Mouse (Mus musculus): ENCODE data around the gene Ski.

Ski gene

GRCm38 (mm10) chr4:155215773-155216630, 6.4 kb downstream of the Ski start:
- in situ Hi-C loops (cut with MboI; ENCODE audit: low sequenced_read_pairs): no loop called here

DNA sequence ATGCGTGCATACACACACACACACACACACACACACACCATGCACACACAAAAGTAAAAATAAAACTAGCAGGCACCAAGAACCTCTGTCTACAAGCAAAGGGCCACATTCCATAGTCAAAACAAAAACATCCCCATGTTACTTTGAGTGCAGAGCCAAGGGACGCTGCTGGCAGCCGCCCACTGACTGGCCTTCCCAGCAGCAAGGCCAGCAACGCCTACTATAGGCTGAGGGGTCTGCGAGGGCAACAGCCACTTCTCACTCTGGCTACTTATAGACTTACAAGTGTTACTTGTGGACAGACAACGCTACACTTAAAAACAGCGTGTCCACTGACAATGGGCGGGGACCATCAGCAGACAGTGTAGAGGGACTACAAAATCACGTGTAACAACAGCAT, 7.2 kb downstream of the Ski start:
- in situ Hi-C loops (cut with MboI; ENCODE audit: low sequenced_read_pairs): no loop called here

DNA sequence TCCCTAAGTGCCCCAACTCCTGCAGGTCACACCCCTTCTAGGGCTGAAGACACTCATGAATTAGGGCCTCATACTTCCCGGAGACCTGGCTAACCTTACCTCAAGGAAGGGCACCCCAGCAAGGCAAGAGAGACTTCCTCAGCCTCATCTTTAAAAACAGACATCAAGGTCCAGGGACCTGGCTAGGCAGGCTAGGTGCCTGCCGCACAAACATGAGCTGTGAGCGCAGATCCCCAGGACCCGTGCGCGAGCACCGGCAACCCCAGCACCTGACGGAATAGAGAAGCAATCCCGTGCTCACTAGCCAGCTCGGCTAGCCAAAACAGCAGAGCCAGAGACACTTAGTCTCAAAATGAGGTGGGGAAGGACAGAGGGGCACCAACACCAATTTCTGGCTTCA, 7.6 kb downstream of the Ski start:
- in situ Hi-C loops (cut with MboI; ENCODE audit: low sequenced_read_pairs): no loop called here

DNA sequence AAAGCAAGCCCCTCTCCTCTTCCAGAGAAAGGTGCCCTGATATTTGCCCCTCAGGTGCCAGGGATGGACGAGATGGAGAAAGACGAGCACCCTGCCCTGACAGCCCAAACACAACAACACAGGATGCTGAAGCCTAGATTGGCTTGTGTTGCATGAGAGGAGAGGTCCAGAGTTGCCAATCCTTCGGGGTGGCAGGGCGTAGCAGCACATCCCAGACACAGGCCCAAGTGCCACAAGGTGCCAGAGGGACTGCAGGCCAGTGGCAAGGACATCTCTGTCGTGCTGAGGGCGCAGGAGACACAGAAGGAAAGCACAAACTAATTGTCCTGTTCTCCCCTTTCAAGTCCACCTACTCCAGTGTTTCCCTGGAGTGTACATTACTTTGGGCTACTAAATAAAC, 8.2 kb downstream of the Ski start:
- in situ Hi-C loops (cut with MboI; ENCODE audit: low sequenced_read_pairs): no loop called here

DNA sequence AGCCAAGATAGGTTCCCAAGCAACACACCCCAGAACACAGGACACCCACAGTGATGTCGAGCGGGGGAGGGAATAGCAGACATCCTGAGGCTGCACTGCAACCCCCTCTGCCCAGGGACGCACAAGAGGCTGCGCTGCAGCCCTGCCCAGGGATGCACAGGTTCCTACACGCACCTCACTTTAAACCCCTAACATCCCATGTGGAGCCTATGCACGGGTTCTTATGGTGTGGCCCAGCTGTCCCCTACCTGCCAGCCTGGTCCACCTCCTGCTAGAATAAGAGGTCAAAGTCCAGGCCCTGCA, 8.7 kb downstream of the Ski start:
- in situ Hi-C loops (cut with MboI; ENCODE audit: low sequenced_read_pairs): no loop called here

DNA sequence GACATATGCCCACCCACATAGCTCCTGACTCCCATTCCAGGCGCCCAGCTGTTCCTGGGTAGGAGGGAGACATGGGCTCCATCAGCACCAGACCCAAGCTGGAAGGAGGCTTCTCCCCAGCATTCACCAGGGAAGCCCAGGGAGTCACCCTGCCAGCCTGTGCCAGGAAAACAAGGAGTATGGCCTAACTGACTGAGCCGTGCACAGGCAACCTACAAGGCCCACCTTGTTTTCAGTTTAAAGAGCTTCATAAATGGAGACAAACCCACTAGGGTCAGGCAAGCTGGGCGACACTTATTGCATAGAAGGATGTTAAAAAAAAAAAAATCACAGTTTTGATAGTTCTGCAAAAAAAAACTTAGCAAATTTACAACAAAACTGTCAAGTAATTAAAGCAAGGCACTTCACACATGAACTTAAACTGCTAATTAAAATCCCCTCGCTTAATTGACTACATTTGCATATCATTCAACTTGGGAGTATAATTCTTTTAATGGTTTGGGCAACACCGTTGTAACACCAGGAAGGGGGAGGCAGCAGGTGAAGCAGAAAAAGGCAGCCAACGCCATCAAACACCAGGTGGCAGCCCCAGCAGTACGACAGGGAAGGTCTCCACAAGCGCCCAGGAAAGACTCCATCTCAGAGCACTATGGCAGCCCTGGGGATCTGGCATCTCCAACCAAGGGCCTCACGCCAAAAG, 9.2 kb downstream of the Ski start:
- in situ Hi-C loops (cut with MboI; ENCODE audit: low sequenced_read_pairs): no loop called here

- in situ Hi-C loops (cut with MboI; ENCODE audit: low sequenced_read_pairs): no loop called here
Measured at GRCm38 (mm10) chr4:155209494-155209893, 12.9 kb downstream of the Ski start.

DNA sequence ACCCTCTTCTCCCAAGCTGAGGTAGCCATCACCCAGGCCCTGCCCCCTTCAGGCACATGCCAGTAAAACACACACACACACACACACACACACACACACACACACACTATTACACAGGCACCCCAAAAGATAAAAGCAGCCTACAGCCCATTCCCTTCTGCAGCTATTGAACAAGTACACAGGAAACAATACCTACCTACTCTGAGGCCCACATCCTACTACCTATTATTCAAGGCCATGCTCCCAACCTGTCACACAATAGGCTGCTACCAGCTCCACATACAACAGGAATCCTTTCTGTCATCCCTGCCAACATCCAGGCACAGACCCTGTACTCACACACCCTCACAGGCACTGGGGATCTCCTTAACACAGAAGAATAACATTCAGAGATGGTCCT, 13.3 kb downstream of the Ski start:
- in situ Hi-C loops (cut with MboI; ENCODE audit: low sequenced_read_pairs): no loop called here

GRCm38 (mm10) chr4:155208613-155209012, 13.8 kb downstream of the Ski start:
- in situ Hi-C loops (cut with MboI; ENCODE audit: low sequenced_read_pairs): no loop called here

GRCm38 (mm10) chr4:155207841-155208240, 14.6 kb downstream of the Ski start:
- in situ Hi-C loops (cut with MboI; ENCODE audit: low sequenced_read_pairs): no loop called here

DNA sequence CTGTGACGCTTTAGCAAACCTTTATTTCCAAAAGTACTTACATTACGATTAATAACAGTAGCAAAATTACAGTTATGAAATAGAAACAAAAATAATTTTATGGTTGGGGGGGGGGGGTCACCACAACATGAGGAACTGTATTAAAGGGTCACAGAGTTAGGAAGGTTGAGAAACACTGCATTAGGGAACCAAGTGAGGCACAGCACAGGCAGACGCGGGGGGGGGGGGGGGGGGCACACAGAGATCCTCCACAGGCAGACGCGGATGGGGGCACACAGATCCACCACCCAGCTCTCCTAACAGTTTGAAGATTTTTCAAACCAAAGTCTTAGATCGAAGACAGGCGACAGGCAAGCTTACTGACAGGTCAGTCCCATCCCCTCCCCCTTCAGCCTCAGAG, 15.9 kb downstream of the Ski start:
- in situ Hi-C loops (cut with MboI; ENCODE audit: low sequenced_read_pairs): no loop called here

DNA sequence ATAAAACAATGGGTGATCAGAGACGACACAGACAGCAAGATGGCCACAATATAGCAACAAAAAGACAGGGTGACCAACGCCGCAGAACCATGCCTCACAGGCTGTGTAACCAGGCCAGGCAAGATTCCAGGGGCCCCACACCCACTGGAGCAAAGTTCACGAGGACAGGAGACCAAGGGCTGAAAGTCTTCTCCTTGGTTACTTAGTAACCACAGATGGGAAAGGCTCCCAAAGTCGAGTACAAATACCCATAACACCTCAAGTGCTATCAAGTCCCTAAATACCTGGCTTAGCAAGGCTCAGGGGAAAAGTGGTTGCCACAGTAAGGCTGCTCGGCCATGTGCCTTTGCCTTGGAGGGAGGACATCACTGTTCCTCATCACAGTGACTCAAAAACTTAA, 16.5 kb downstream of the Ski start:
- in situ Hi-C loops (cut with MboI; ENCODE audit: low sequenced_read_pairs): no loop called here

DNA sequence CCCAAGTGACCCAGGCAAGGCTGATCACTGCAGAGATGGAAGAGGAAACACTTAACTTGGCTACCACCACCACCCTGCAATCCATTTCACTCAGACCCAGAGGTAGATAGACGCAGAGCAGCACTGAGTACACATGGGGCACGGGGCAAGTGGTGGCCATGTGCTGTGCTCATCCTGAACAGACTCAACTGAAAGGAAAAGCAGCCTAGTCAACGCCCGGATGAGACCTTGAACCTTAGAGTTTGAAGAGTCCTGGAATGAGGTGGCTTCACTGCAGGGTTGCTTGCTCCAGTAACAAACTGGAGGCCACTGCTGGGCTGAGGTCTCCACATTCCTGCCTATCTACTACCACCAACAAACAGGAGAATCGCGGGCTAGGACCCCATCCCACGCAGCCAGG, 20.6 kb downstream of the Ski start:
- in situ Hi-C loops (cut with MboI; ENCODE audit: low sequenced_read_pairs): no loop called here

DNA sequence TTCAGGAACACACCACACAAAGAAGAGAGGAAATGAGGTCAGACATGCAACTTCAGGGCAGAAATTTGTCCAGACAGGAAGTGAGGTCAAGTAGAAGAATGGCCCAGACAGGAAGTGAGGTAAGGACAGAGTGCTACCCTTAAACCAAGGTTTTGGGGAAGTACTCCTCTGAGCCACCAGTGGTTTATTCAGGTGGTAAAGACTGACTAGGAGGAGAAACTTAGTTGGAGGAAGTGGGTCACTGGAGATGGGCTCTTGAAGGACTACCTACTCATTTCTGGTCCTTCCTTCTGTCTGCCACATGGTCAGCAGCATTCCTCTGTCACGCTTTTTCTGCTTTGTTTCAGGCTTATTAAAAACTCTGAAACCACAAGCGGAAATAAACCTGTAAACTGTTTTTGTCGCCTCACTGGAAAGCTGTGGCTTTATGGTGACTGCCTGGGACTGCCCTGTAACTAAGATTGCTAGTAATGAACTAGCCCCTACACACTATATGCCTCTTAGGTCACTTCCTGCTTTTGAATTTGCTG, 21.5 kb downstream of the Ski start:
- in situ Hi-C loops (cut with MboI; ENCODE audit: low sequenced_read_pairs): no loop called here

DNA sequence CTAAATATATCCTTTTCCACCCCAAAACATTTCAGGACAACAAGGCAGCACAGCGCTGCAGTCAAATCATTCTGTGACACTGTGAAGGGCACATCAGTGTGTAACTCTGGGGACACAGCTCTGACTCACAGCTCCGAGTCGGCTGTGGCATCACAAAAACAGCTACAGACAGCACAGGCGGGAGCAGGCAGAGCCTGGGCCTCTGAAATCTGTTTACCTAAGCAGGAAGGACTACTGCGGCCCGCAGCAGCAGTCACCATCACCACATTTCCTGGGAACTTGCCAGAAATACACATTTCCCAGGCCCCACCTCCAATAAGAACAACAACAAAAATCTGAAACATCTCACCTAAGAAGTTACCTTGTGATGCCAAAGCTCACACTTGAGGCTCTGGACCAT, 24.7 kb downstream of the Ski start:
- in situ Hi-C loops (cut with MboI; ENCODE audit: low sequenced_read_pairs): no loop called here

- in situ Hi-C loops (cut with MboI; ENCODE audit: low sequenced_read_pairs): no loop called here
Measured at GRCm38 (mm10) chr4:155195204-155195603, 27.2 kb downstream of the Ski start.

GRCm38 (mm10) chr4:155190275-155190674, 32.1 kb downstream of the Ski start:
- in situ Hi-C loops (cut with MboI; ENCODE audit: low sequenced_read_pairs): no loop called here

GRCm38 (mm10) chr4:155189711-155190139, 32.7 kb downstream of the Ski start:
- in situ Hi-C loops (cut with MboI; ENCODE audit: low sequenced_read_pairs): no loop called here

DNA sequence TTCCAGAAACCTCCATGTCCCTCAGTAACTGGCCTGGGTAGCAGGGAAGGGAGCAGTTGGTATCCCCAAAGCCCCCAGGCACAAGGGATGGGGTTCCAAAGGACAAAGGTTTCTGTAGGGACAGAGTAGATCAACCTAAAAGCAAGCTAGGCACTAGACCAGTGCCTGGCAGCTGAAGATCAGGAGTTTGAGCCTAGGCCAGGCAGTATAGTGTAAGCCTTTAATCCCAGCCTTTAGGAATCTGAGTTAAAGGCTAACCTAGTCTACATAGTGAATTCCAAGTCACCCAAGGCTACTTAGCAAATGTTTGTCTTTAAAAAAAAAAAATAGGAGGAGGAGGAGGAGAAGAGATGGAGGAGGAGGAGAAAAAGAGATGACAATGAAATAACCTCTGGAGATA, 33.6 kb downstream of the Ski start:
- in situ Hi-C loops (cut with MboI; ENCODE audit: low sequenced_read_pairs): no loop called here

DNA sequence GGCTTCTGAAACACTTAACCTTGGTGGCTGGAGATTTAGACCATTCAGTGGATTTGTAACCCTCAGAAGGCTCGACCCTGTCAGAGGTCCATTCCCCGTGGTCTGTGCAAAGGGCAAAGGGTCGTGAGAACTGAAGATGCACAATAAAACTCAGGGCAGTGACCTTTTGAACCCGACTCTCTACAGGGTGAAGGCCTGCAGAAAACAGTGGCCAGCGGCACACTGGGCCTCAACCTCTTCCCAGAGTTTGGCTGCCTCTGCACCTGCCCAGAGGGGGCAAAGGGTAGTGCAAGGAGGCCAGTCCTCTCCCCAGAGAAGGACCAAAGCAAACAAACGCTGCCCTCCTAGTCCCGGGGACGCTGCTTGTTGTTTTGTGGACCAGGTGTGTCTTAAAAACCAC, 34.1 kb downstream of the Ski start:
- in situ Hi-C loops (cut with MboI; ENCODE audit: low sequenced_read_pairs): no loop called here

GRCm38 (mm10) chr4:155187192-155187674, 35.2 kb downstream of the Ski start:
- in situ Hi-C loops (cut with MboI; ENCODE audit: low sequenced_read_pairs): no loop called here

DNA sequence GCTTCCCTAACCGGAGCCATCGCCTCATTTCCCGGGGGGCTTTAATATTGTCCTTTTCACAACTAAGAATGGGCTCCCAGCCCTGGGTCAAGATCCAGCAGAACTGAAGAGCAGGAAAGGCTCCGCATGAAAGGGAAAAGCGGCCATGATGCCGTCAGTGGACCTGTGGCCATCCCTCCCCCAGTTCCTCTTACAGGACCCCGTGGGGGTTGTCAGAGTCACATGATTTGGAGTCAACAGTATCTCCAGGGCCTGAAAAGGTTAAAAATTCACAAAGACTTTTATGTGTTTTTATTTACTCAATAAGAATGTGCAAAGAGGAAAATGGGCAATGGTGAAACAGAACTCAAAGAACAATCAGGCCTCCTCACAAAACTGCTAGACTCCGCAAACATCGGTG, 36.5 kb downstream of the Ski start:
- in situ Hi-C loops (cut with MboI; ENCODE audit: low sequenced_read_pairs): no loop called here
